Mouse (Mus musculus) frontal cortex, postnatal 10 days (tissue): ENCODE results near the gene Rasgef1c.

Experiments used
- DNase-seq, 2 experiments: peaks; one replicate each; pipeline ENCODE4 v3.0.0; 2022; ENCODE audit warnings: low spot score in 2 of 2, mixed read lengths in 1 of 2

The Rasgef1c gene

DNA sequence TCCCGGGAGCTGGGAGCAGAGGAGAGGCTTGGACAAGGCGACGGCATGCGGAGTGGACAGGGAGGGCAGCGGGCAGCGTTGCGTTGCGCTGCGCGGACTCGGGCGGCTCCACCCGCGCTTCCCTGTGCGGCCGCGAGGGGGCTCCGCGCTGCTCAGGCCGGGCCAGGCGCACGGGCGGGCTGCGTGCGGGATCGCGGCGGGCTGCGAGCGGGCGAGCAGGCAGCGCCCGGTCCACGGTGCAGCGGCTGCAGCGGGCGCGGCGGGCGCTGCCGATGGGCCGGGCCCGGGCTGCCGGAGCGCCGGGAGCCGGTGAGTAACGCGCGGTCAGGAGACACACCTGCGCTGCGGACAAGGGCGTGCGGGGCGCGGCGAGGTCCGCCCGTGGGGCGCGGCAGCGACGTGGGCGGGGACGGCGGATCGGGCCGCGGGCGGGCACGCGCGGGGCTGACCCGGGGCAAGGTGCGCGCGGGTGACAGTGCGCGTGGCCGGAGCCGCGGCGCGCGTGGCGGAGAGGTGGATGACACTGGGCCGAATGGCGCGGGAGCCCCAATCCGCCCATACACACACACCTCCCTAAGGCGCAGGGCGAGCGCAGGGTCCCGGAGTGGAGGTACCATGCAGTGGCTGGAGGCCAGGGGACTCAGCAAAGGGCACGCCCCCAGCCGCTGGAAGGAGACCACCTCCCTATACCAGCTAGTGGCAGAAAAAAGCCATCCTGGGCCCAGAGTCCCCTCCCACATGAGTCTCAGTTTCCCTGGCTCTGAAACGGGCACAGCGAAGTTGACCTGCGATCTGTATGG, at the start of gene Rasgef1c:
TSS of gene Rasgef1c (plus strand) at position 177 of the 800 bp plus-strand sequence.
- peak in 1 of 2 experiments; percentile 74 for DNase-seq

GRCm38 (mm10) chr11:49855144-49855543, 46.5 kb upstream of the Rasgef1c start:
- no peak for DNase-seq

DNA sequence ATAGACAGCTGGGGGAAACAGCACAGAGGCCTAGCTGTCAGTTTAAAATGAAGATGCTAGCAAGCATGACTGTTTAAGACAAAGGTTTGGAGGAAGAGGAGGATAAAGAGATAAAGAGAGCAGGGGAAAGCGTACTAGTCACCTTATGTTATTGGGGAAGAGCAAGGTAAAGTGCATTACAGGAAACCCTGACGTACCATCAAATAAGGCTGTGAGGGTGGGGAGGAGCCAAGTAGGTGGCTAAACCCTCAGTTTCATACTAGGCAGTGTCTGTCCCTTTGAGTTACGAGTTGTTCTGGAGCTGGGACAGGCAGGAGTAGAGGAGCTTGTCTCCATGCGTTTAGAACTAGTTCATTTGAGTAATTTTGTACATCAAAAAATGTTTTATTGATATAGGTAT, 40.5 kb upstream of the Rasgef1c start:
- DNase-seq = no peak

DNA sequence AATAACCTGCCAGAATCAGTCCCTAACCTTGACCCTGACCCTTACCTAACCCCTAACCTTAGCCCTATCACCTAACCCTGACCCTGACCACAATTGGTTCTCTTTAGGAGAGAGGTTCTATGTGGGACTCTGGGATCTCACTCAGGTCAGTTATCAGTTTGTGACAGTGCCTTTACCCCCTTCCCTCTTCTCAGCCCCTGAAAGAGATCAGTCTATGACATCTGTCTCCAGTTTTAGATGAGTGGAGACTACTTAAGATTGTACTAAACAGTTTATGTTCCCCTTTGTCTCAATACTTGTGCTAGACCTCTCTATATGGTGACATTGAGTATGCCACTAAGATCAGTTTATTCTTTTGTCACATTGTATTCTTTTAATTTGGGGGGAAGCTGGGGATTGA, 37.7 kb upstream of the Rasgef1c start:
- no peak for DNase-seq

DNA sequence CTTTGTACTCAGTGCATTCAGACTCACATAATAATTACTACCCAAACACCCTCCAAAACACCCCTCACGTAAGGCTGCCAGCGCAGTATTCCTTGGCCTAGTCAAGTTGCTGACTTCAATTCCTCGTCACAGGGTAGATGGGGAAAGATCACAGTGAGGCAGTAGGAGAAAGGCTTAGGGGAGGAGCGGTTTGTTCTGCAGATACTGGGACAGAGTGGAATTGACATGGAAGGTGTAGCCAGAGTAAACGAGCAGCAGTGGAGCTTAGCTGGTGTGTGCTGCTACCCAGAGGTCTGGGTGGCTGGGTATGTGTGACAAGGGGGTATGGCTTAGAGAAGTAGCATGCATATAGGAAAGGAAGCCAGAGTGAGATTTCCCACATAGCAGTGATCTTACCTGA, 34.3 kb upstream of the Rasgef1c start:
- DNase-seq = no peak

DNA sequence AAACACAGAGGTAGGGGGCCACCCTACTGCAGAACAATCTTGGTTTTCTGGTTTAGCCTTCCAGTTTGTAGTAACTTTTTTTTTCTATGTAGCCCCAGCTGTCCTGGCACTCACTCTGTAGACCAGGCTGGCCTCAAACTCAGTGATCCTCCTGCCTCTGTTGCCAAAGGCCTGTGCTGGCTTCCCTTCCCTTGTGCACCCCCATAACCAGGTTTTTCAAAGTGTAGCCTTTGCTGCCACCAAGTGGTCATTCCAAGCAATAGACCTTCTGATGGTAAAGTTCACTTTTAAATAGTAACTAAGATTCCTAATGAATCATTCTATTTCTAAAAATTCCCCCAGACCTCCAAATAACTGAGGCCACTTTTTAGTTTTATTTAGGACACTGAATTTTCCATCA, 31.9 kb upstream of the Rasgef1c start:
- DNase-seq = no peak

DNA sequence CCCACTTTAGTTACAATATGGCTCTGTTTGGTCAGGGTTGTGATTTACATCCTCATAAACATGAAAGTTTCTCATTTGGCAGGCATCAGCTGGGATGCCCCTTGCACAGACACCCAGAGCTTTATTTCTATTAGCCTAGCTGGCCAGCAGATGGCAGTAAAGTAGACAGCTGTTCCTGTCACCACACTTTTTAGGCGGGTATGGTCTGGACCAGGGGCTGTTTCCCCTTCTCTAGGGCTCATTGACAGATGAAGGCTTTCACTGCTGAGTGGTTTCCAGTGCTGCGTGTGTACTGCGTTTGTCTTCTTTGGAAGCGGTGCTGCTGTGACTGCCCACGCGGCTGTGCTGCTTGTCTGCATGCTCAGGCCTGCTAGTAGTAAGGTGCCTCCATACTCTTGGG, 29.7 kb upstream of the Rasgef1c start:
- no peak for DNase-seq

DNA sequence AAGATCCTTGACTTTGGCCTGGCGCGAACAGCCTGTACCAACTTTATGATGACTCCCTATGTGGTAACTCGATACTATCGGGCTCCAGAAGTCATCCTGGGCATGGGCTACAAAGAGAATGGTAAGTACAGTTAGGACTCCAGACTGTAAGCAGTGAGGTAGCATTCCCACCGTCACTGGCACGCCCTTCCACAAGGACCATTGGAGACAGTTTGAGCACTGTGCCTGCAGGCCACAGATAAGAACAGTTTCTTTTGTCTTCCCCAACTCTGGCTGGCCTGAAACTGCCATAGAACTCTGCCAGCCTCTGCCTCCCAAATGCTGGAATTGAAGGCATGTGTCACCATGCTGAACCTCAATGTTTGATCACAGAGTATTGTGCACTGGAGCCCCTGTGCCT, 28.9 kb upstream of the Rasgef1c start:
- DNase-seq = no peak

GRCm38 (mm10) chr11:49876948-49877817, 24.5 kb upstream of the Rasgef1c start:
- no peak for DNase-seq

- DNase-seq = no peak
Observed at GRCm38 (mm10) chr11:49879950-49880642, 21.5 kb upstream of the Rasgef1c start.

GRCm38 (mm10) chr11:49883394-49883793, 18.2 kb upstream of the Rasgef1c start:
- no peak for DNase-seq

DNA sequence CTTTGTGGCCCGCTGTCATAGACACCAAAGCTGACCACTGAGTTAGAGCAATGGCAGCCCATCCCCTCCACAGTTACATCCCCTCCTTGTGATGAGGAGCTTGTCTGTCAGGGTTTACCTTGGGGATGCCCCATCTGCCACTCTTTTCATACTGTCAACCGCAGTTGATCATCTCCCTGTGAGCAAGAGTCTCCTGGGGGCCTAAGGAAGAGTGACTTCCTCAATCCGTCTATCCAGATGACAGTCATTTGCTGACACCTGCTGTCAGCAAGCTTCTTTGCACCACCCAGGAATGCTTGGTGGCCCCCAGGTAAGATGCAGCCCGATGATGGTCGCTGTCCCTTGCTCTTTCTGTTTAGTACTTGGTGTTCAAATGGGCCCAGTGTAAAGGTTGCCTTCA, 13.2 kb upstream of the Rasgef1c start:
- no peak for DNase-seq

DNA sequence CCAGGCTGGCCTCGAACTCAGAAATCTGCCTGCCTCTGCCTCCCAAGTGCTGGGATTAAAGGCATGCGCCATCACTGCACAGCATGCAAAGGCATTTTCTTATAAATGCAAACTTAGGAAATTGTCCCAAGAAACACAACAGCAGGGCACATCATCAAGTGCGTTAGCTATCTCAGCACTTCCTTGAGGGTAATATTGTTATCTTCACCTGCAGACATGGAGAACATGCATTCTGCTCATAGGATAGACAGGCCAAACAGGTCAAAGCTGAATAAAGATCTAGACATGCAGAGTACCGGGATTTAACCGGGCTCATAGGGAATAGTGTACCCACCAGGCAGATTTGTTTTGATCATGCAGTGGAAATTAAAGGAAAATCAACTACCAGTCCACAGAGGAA, 9.6 kb upstream of the Rasgef1c start:
- no peak for DNase-seq

GRCm38 (mm10) chr11:49893806-49894205, 7.8 kb upstream of the Rasgef1c start:
- no peak for DNase-seq

- DNase-seq = no peak
Observed at GRCm38 (mm10) chr11:49895966-49896590, 5.6 kb upstream of the Rasgef1c start.

GRCm38 (mm10) chr11:49900043-49900442, 1.6 kb upstream of the Rasgef1c start:
- DNase-seq = no peak

- no peak for DNase-seq
Observed at GRCm38 (mm10) chr11:49900962-49901658, 525 bp upstream of the Rasgef1c start.

DNA sequence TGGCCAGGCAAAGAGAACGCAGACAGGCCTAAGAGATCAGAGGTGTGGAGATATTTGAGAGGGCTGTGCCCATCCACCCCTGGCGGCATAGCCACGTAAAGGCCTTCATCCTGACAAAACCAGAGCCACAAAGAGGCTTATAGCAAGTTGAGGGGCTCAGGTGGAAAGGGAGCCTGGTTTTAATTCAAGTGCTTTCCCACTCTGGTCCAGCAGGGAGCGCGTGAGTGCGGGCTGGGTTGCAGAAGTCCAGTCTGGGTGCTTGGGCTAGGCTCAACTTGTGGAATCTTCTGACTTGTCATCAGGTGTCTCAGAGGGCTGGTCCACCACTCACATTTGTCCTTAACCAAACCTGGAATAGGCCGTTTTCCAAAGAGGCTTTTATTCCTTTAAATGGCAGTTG, 1.7 kb downstream of the Rasgef1c start:
- peak in 1 of 2 experiments; percentile 64 for DNase-seq

DNA sequence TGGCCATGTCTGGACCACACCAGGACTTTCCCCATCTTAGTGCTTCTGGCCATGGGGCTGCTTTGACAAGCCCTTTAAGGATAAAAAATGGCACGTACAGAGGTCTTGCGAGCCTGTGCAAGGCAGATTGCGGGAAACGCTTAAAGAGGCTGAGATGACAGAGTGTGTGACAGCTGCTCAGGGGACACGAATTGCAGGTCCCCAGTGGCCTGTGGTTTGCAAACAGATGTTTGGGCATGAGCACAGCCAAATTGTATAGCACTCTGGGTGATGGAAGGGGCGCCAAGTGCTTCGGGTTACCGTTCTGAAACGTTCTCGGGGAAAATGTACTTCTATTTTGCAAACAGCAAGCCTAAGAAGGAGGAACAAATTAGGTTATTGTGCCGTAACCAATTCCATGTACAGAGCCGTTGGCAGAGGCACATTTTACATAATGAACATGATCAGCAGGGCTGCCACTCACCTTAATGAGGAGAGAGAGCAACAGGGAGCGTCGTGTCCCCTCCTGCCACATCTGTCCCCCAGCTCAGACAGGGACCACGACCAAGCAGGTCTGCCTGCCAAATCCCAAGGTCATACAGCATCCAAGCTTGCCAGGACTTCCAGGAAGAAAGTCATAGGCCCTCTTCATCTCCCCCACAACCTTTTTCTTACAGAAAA, 17.0 kb downstream of the Rasgef1c start:
- DNase-seq = no peak

DNA sequence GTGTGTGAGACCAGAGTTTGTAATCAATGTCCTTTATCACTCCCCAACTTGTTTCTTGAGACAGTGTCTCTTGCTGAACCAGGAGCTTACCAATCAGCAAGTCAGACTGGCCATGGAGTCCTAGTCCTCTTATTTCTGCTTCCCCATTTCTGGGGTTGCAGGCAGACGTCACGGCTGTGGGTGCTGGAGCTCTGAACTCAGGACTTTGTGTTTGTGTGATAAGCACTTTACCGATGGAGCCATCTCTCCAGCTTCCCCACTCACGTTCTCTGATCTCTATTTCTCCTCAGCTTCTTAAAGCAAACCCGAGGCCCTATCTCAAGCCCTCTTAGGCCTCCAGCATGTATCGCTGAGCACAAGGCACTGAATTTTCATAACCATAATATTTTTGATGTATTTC, 17.7 kb downstream of the Rasgef1c start:
- DNase-seq = no peak

GRCm38 (mm10) chr11:49923539-49923938, 21.9 kb downstream of the Rasgef1c start:
- no peak for DNase-seq
